Mouse (Mus musculus) midbrain, embryonic 15.5 days (tissue): Measurements from ENCODE around the gene Nrxn2. TPM values are rescaled to one million over a fixed set of nuclear protein-coding genes. Genes with fewer than 3 reads are reported as not detected.

Source experiments
- ATAC-seq: fragments of 200-750 bp; cut with Nextera tagmentation; replicated peaks from 2 replicates; pipeline ENCODE4 v1.8.0; 2017; ENCODE audit warnings: moderate TSS enrichment
- H3K27ac ChIP-seq: fragments of 300-500 bp; sonication (generic); 2 replicates; pipeline ENCODE4 v1.5.1; 2015; ENCODE audit warnings: mild to moderate bottlenecking, inconsistent platforms
- H3K27me3 ChIP-seq: fragments of 300-500 bp; sonication (generic); replicated peaks from 2 replicates; pipeline ENCODE4 v1.6.1; 2015; ENCODE audit warnings: inconsistent platforms
- H3K36me3 ChIP-seq: fragments of 300-500 bp; sonication (generic); replicated peaks from 2 replicates; pipeline ENCODE4 v1.6.1; 2015; ENCODE audit warnings: inconsistent platforms
- H3K4me1 ChIP-seq: fragments of 300-500 bp; sonication (generic); 2 replicates; pipeline ENCODE4 v1.6.1; 2015; ENCODE audit warnings: inconsistent platforms
- H3K4me2 ChIP-seq: fragments of 300-500 bp; sonication (generic); 2 replicates; pipeline ENCODE4 v1.6.1; 2015; ENCODE audit warnings: inconsistent platforms, mild to moderate bottlenecking, moderate library complexity
- H3K4me3 ChIP-seq: fragments of 300-500 bp; sonication (generic); 2 replicates; pipeline ENCODE4 v1.5.1; 2015; ENCODE audit warnings: mild to moderate bottlenecking, inconsistent platforms
- H3K9ac ChIP-seq: fragments of 300-500 bp; sonication (generic); 2 replicates; pipeline ENCODE4 v1.6.1; 2015; ENCODE audit warnings: mild to moderate bottlenecking, inconsistent platforms
- H3K9me3 ChIP-seq: fragments of 300-500 bp; sonication (generic); 2 replicates; pipeline ENCODE4 v1.6.1; 2016; ENCODE audit warnings: inconsistent platforms
- WGBS: fragments of 180-500 bp; shearing (Covaris S2); methylation state at CpG from one replicate; pipeline ENCODE4 v1.1.7; 2015; ENCODE audit warnings: mixed read lengths; 5-methylcytosine and 5-hydroxymethylcytosine counted together
- polyA plus RNA-seq: library from polyadenylated mRNA; unstranded; fragments of >200 nt; fragmentation: Nextera tagmentation; extraction: Ambion mirVana; gene quantifications from 2 replicates; pipeline ENCODE4 v1.2.1, GENCODE M21; 2015

Nrxn2 gene
- polyA plus RNA-seq, 1 experiment from 2014 or later: 44.6 TPM

- Histone ChIP-seq H3K27ac (no peak overlapping the region), H3K4me1 (0 out of 2 replicates have a peak, but pooled peaks cover 2% of the 10 kb centered on the region), H3K4me2 (no peak overlapping the region), H3K9ac (no peak overlapping the region), H3K9me3 (no peaks in the 10 kb centered on the region), H3K27me3 (no peaks in the 10 kb centered on the region), H3K4me3 (no peak overlapping the region), H3K36me3 (no peaks in the 10 kb centered on the region)
- no peak for ATAC-seq
- 81% methylated on average over 8 of the region's 8 CpGs for WGBS
Measured at GRCm38 (mm10) chr19:6408749-6409148, 9.8 kb upstream of the Nrxn2 start.

GRCm38 (mm10) chr19:6409176-6409575 lies 9.4 kb upstream of the Nrxn2 start:
- no peak for ATAC-seq
- H3K4me2 ChIP-seq: no peak overlapping the region
- H3K27ac ChIP-seq: no peak overlapping the region
- 77% methylated on average over 5 of the region's 5 CpGs for WGBS
- no peak overlapping the region for H3K4me3 ChIP-seq
- H3K4me1 ChIP-seq: 0 out of 2 replicates have a peak, but pooled peaks cover 2% of the 10 kb centered on the region
- H3K36me3 ChIP-seq: no peaks in the 10 kb centered on the region
- no peaks in the 10 kb centered on the region for H3K27me3 ChIP-seq
- H3K9me3 ChIP-seq: no peaks in the 10 kb centered on the region
- H3K9ac ChIP-seq: no peak overlapping the region

GRCm38 (mm10) chr19:6409936-6410335 lies 8.6 kb upstream of the Nrxn2 start:
- Histone ChIP-seq H3K9me3 (no peaks in the 10 kb centered on the region), H3K4me1 (peaks cover 3% of the 10 kb centered on the region), H3K4me3 (no peak overlapping the region), H3K36me3 (no peaks in the 10 kb centered on the region), H3K27ac (no peak overlapping the region), H3K9ac (no peak overlapping the region), H3K27me3 (no peaks in the 10 kb centered on the region), H3K4me2 (no peak overlapping the region)
- ATAC-seq: no peak
- 88% methylated on average over 5 of the region's 5 CpGs for WGBS

- H3K4me3 ChIP-seq: no peak overlapping the region
- no peaks in the 10 kb centered on the region for H3K9me3 ChIP-seq
- peaks cover 32% of the 10 kb centered on the region for H3K4me1 ChIP-seq
- ATAC-seq: no peak
- H3K27me3 ChIP-seq: no peaks in the 10 kb centered on the region
- no peak overlapping the region for H3K27ac ChIP-seq
- no peaks in the 10 kb centered on the region for H3K36me3 ChIP-seq
- H3K9ac ChIP-seq: no peak overlapping the region
- no peak overlapping the region for H3K4me2 ChIP-seq
- 73% methylated on average over 14 of the region's 14 CpGs for WGBS
Measured at GRCm38 (mm10) chr19:6412798-6413197, 5.7 kb upstream of the Nrxn2 start.

- Histone ChIP-seq H3K4me2 (peak overlapping the region; percentile 33), H3K4me3 (no peak overlapping the region), H3K36me3 (no peaks in the 10 kb centered on the region), H3K9ac (peak overlapping the region; percentile 18; the same call in 1 of the 2 replicates), H3K27me3 (no peaks in the 10 kb centered on the region), H3K4me1 (peaks cover 47% of the 10 kb centered on the region), H3K9me3 (no peaks in the 10 kb centered on the region), H3K27ac (peak overlapping the region; percentile 97)
- ATAC-seq: no peak
- 27% methylated on average over 6 of the region's 6 CpGs for WGBS
Measured at GRCm38 (mm10) chr19:6415454-6415853, 3.1 kb upstream of the Nrxn2 start.

- peak; percentile 25 for ATAC-seq
Measured at GRCm38 (mm10) chr19:6416124-6416770, 2.3 kb upstream of the Nrxn2 start.

GRCm38 (mm10) chr19:6416894-6417761 lies 1.4 kb upstream of the Nrxn2 start:
- H3K27me3 ChIP-seq: no peaks in the 10 kb centered on the region
- no peak overlapping the region for H3K9ac ChIP-seq
- H3K4me2 ChIP-seq: peak overlapping the region; percentile 88; the same call in 1 of the 2 replicates
- WGBS: 56% methylated on average over 12 of the region's 12 CpGs
- H3K36me3 ChIP-seq: no peaks in the 10 kb centered on the region
- H3K4me3 ChIP-seq: peak overlapping the region; percentile 75; the same call in 1 of the 2 replicates
- H3K9me3 ChIP-seq: no peaks in the 10 kb centered on the region
- H3K27ac ChIP-seq: peak overlapping the region; percentile 97
- no peak for ATAC-seq
- peaks cover 62% of the 10 kb centered on the region for H3K4me1 ChIP-seq

More at GRCm38 (mm10) chr19:6416124-6416770, 2.3 kb upstream of the Nrxn2 start:
- Histone ChIP-seq H3K27me3 (no peaks in the 10 kb centered on the region), H3K27ac (peak overlapping the region; percentile 97), H3K4me2 (peak overlapping the region; percentile 33), H3K36me3 (no peaks in the 10 kb centered on the region), H3K4me3 (no peak overlapping the region), H3K9ac (peak overlapping the region; percentile 18; the same call in 1 of the 2 replicates), H3K4me1 (peaks cover 53% of the 10 kb centered on the region), H3K9me3 (no peaks in the 10 kb centered on the region)
- 4% methylated on average over 9 of the region's 9 CpGs for WGBS

GRCm38 (mm10) chr19:6418984-6419692 lies 607 bp downstream of the Nrxn2 start:
- Histone ChIP-seq H3K4me3 (peak overlapping the region; percentile 75), H3K27me3 (no peaks in the 10 kb centered on the region), H3K4me2 (peak overlapping the region; percentile 88), H3K4me1 (peaks cover 81% of the 10 kb centered on the region), H3K27ac (peak overlapping the region; percentile 97), H3K9me3 (no peaks in the 10 kb centered on the region), H3K9ac (peak overlapping the region; percentile 88), H3K36me3 (no peaks in the 10 kb centered on the region)
- ATAC-seq: peak; percentile 37
- WGBS: 4% methylated on average over 22 of the region's 23 CpGs

- Histone ChIP-seq H3K4me2 (peak overlapping the region; percentile 88), H3K4me1 (peaks cover 88% of the 10 kb centered on the region), H3K4me3 (peak overlapping the region; percentile 75), H3K9me3 (no peaks in the 10 kb centered on the region), H3K27me3 (no peaks in the 10 kb centered on the region), H3K27ac (peak overlapping the region; percentile 97), H3K36me3 (no peaks in the 10 kb centered on the region), H3K9ac (peak overlapping the region; percentile 88)
- no peak for ATAC-seq
- 43% methylated on average over 9 of the region's 9 CpGs for WGBS
Measured at GRCm38 (mm10) chr19:6419805-6420310, 1.3 kb downstream of the Nrxn2 start.

GRCm38 (mm10) chr19:6420481-6421210 lies 2.1 kb downstream of the Nrxn2 start:
- Histone ChIP-seq H3K4me3 (peak overlapping the region; percentile 75), H3K9ac (peak overlapping the region; percentile 88), H3K4me2 (peak overlapping the region; percentile 88), H3K9me3 (no peaks in the 10 kb centered on the region), H3K27ac (peak overlapping the region; percentile 97), H3K4me1 (peaks cover 88% of the 10 kb centered on the region), H3K27me3 (no peaks in the 10 kb centered on the region), H3K36me3 (no peaks in the 10 kb centered on the region)
- WGBS: 51% methylated on average over 19 of the region's 19 CpGs
- ATAC-seq: no peak

GRCm38 (mm10) chr19:6421211-6421590 lies 2.7 kb downstream of the Nrxn2 start:
- Histone ChIP-seq H3K27me3 (no peaks in the 10 kb centered on the region), H3K4me2 (peak overlapping the region; percentile 88), H3K9ac (peak overlapping the region; percentile 19; the same call in 1 of the 2 replicates), H3K27ac (no peak overlapping the region; the same call in 1 of the 2 replicates), H3K36me3 (no peaks in the 10 kb centered on the region), H3K4me1 (peaks cover 88% of the 10 kb centered on the region), H3K9me3 (no peaks in the 10 kb centered on the region), H3K4me3 (peak overlapping the region; percentile 75)
- ATAC-seq: no peak
- 70% methylated on average over 9 of the region's 9 CpGs for WGBS
